10 mouse cellular contexts compared by ENCODE assay signal in genomic region chr13:114896751-114897386, GRCm38 (mm10). TPM values are rescaled to one million over a fixed set of nuclear protein-coding genes. Genes with fewer than 3 reads are reported as not detected.
A peak's percentile ranks its signal among the peaks of the same experiment; 100 is the strongest.
DNase-seq lines count a peak whose midpoint lies in the region; ATAC-seq lines count a peak whose summit lies in the region.
"Had no signal": no experiment of that assay in that cellular context is flagged by ENCODE, and none has a peak within 500 bp of the region (broad histone marks: within the 10 kb centered on the region; RNA-seq: fewer than 3 reads in every experiment).

No protein-coding gene starts in this region.

- no peak for ATAC-seq in neural tube, embryonic 15.5 days (ENCODE audit: low FRiP score)
- peak; percentile 70 for ATAC-seq in heart, embryonic 14.5 days (ENCODE audit: insufficient number of reproducible peaks, insufficient read depth, low FRiP score, low read depth)
- ATAC-seq in stomach, embryonic 16.5 days (ENCODE audit: insufficient read depth, low FRiP score) = no peak
- ATAC-seq in midbrain, embryonic 14.5 days (ENCODE audit: low FRiP score, low TSS enrichment) = no peak
- ATAC-seq in erythroid progenitor cell, adult 5-6 weeks (replicated peaks; ENCODE audit: low FRiP score, poor library complexity, severe bottlenecking) = no peak
- ATAC-seq in forebrain, embryonic 12.5 days (ENCODE audit: low FRiP score) = no peak

- H3K4me1 ChIP-seq in neural tube, embryonic 15.5 days = 0 out of 2 replicates have a peak, but pooled peaks cover 2% of the 10 kb centered on the region
- peaks cover 5 to 14% of the 10 kb centered on the region in 2 experiments; a peak in 3 of 4 replicates for H3K4me1 ChIP-seq in heart, embryonic 14.5 days (ENCODE audit: control insufficient read depth in 2 of 2, insufficient read depth in 2 of 2, low read length in 2 of 2)
- H3K4me1 ChIP-seq in stomach, embryonic 16.5 days (ENCODE audit: control insufficient read depth, insufficient read depth, low read length) = no peaks in the 10 kb centered on the region
- H3K4me1 ChIP-seq in midbrain, embryonic 14.5 days (ENCODE audit: control insufficient read depth, insufficient read depth, low read length) = no peaks in the 10 kb centered on the region
- H3K4me1 ChIP-seq in forebrain, embryonic 12.5 days = no peaks in the 10 kb centered on the region; the same call in 1 of the 2 replicates
- H3K4me1 ChIP-seq: embryonic facial prominence, embryonic 15.5 days had no signal

- no peaks in the 10 kb centered on the region for H3K9me3 ChIP-seq in neural tube, embryonic 15.5 days (replicated peaks)
- no peaks in the 10 kb centered on the region for H3K9me3 ChIP-seq in heart, embryonic 14.5 days (ENCODE audit: control insufficient read depth, low read length)
- H3K9me3 ChIP-seq in stomach, embryonic 16.5 days (replicated peaks; ENCODE audit: control insufficient read depth, low read length) = no peaks in the 10 kb centered on the region
- no peaks in the 10 kb centered on the region for H3K9me3 ChIP-seq in midbrain, embryonic 14.5 days (ENCODE audit: control insufficient read depth, low read length)
- H3K9me3 ChIP-seq in forebrain, embryonic 12.5 days = no peaks in the 10 kb centered on the region
- H3K9me3 ChIP-seq: embryonic facial prominence, embryonic 15.5 days had no signal

- no peak overlapping the region for H3K9ac ChIP-seq in neural tube, embryonic 15.5 days (replicated peaks)
- no peak overlapping the region for H3K9ac ChIP-seq in heart, embryonic 14.5 days (ENCODE audit: low read length)
- H3K9ac ChIP-seq in stomach, embryonic 16.5 days (ENCODE audit: low read length) = no peak overlapping the region
- H3K9ac ChIP-seq in midbrain, embryonic 14.5 days (replicated peaks; ENCODE audit: low read length) = no peak overlapping the region
- H3K9ac ChIP-seq in forebrain, embryonic 12.5 days = no peak overlapping the region
- H3K9ac ChIP-seq: embryonic facial prominence, embryonic 15.5 days had no signal

- 58% methylated on average over 10 of the region's 10 CpGs for WGBS in neural tube, embryonic 15.5 days
- 51% methylated on average over 10 of the region's 10 CpGs for WGBS in heart, embryonic 14.5 days
- 60% methylated on average over 10 of the region's 10 CpGs for WGBS in stomach, embryonic 16.5 days
- WGBS in midbrain, embryonic 14.5 days = 85% methylated on average over 10 of the region's 10 CpGs
- 86% methylated on average over 10 of the region's 10 CpGs for WGBS in forebrain, embryonic 12.5 days

- DNase-seq in neural tube, embryonic 10.5 days (ENCODE audit: extremely low spot score, low spot score) = peak; percentile 22
- DNase-seq in kidney, postnatal 4 days = peak; percentile 39 to 59
- DNase-seq in midbrain, embryonic 14.5 days = no peak

- H3K27me3 ChIP-seq in neural tube, embryonic 15.5 days (replicated peaks) = no peaks in the 10 kb centered on the region
- no peaks in the 10 kb centered on the region for H3K27me3 ChIP-seq in heart, embryonic 14.5 days (ENCODE audit: control insufficient read depth, insufficient read depth, low read length)
- no peaks in the 10 kb centered on the region for H3K27me3 ChIP-seq in stomach, embryonic 16.5 days (ENCODE audit: control insufficient read depth, insufficient read depth, low read length)
- H3K27me3 ChIP-seq in midbrain, embryonic 14.5 days (ENCODE audit: control insufficient read depth, insufficient read depth, low read length) = no peaks in the 10 kb centered on the region
- H3K27me3 ChIP-seq in forebrain, embryonic 12.5 days = no peaks in the 10 kb centered on the region
- H3K27me3 ChIP-seq: embryonic facial prominence, embryonic 15.5 days had no signal

- H3K4me2 ChIP-seq in neural tube, embryonic 15.5 days = no peak overlapping the region
- no peak overlapping the region for H3K4me2 ChIP-seq in heart, embryonic 14.5 days (ENCODE audit: low read length)
- H3K4me2 ChIP-seq in stomach, embryonic 16.5 days (ENCODE audit: low read depth, low read length) = no peak overlapping the region
- H3K4me2 ChIP-seq in midbrain, embryonic 14.5 days (ENCODE audit: low read length) = no peak overlapping the region
- no peak overlapping the region for H3K4me2 ChIP-seq in forebrain, embryonic 12.5 days
- H3K4me2 ChIP-seq: embryonic facial prominence, embryonic 15.5 days had no signal

- H3K36me3 ChIP-seq in neural tube, embryonic 15.5 days = no peaks in the 10 kb centered on the region
- no peaks in the 10 kb centered on the region for H3K36me3 ChIP-seq in heart, embryonic 14.5 days (ENCODE audit: control insufficient read depth, insufficient read depth, low read length)
- H3K36me3 ChIP-seq in stomach, embryonic 16.5 days (ENCODE audit: control insufficient read depth, insufficient read depth, low read length) = no peaks in the 10 kb centered on the region
- H3K36me3 ChIP-seq in midbrain, embryonic 14.5 days (ENCODE audit: control insufficient read depth, insufficient read depth, low read length) = no peaks in the 10 kb centered on the region
- H3K36me3 ChIP-seq in forebrain, embryonic 12.5 days (replicated peaks) = no peaks in the 10 kb centered on the region
- H3K36me3 ChIP-seq: embryonic facial prominence, embryonic 15.5 days had no signal

- H3K4me3 ChIP-seq in neural tube, embryonic 15.5 days (replicated peaks) = no peak overlapping the region
- H3K4me3 ChIP-seq in heart, embryonic 14.5 days (ENCODE audit: control insufficient read depth in 1 of 2, insufficient read depth in 1 of 2, low read depth in 1 of 2, low read length in 2 of 2) = no peak overlapping the region
- H3K4me3 ChIP-seq in stomach, embryonic 16.5 days (replicated peaks; ENCODE audit: low read length) = no peak overlapping the region
- no peak overlapping the region for H3K4me3 ChIP-seq in midbrain, embryonic 14.5 days (replicated peaks; ENCODE audit: low read depth, low read length)
- no peak overlapping the region for H3K4me3 ChIP-seq in forebrain, embryonic 12.5 days (replicated peaks)
- H3K4me3 ChIP-seq: embryonic facial prominence, embryonic 15.5 days; myocyte had no signal

- H3K27ac ChIP-seq in neural tube, embryonic 15.5 days (replicated peaks) = no peak overlapping the region
- peak overlapping the region; percentile 58 to 65 for H3K27ac ChIP-seq in heart, embryonic 14.5 days (replicated peaks in 1 of 2; ENCODE audit: control insufficient read depth in 1 of 2, insufficient read depth in 1 of 2, low read depth in 2 of 2, low read length in 2 of 2)
- peak overlapping the region; percentile 49 for H3K27ac ChIP-seq in stomach, embryonic 16.5 days (ENCODE audit: low read length)
- H3K27ac ChIP-seq in midbrain, embryonic 14.5 days (replicated peaks; ENCODE audit: low read depth, low read length) = no peak overlapping the region
- H3K27ac ChIP-seq in forebrain, embryonic 12.5 days = no peak overlapping the region
- H3K27ac ChIP-seq: embryonic facial prominence, embryonic 15.5 days had no signal

RNA-seq across cellular contexts. Expression of gene Itga2, which starts 35.0 kb away (rescaled TPM):
- 1.00 and 1.8 TPM in 2 replicates for polyA plus RNA-seq in neural tube, embryonic 15.5 days (2015; fragmentation: Nextera tagmentation; extraction: Ambion mirVana)
- polyA plus RNA-seq in heart, embryonic 14.5 days (2014; fragmentation: Nextera tagmentation; extraction: Ambion mirVana) = 2.0 and 2.6 TPM in 2 replicates
- 6.7 TPM in 2 replicates for polyA plus RNA-seq in stomach, embryonic 16.5 days (2015; fragmentation: Nextera tagmentation; extraction: Ambion mirVana)
- polyA plus RNA-seq in midbrain, embryonic 14.5 days (2014; fragmentation: Nextera tagmentation; extraction: Ambion mirVana) = 1.2 and 2.1 TPM in 2 replicates
- not detected in 2 replicates for total RNA-seq in erythroid progenitor cell, adult 5-6 weeks (2015; ENCODE audit: low replicate concordance)
- total RNA-seq in erythroid progenitor cell, adult 5-6 weeks (2017; ENCODE audit: low replicate concordance) = 0.08 and 0.13 TPM in 2 replicates
- 1.3 and 1.4 TPM in 2 replicates for polyA plus RNA-seq in forebrain, embryonic 12.5 days (2016; fragmentation: Nextera tagmentation; extraction: Ambion mirVana)

Comparison
In these comparisons a context has a peak if more than half of its experiments do, and no peak if none do; other contexts are left out.
1. H3K27ac ChIP-seq: peak in heart, embryonic 14.5 days (2 of 2) and stomach, embryonic 16.5 days (single experiment); none in neural tube, embryonic 15.5 days (single experiment), midbrain, embryonic 14.5 days (single experiment) and forebrain, embryonic 12.5 days (single experiment).